Mouse (Mus musculus): ENCODE results near the gene A730061H03Rik.

- no peak for TF ChIP-seq CTCF (IDR thresholded peaks at IDR 0.05; ENCODE audit: borderline replicate concordance, insufficient read depth, low read length)
- peak; percentile 75 for TF ChIP-seq POLR2A (IDR thresholded peaks at IDR 0.05; ENCODE audit: low read depth, low read length)
Observed at GRCm38 (mm10) chr14:55560202-55561073, at the start of gene A730061H03Rik.

All from embryonic fibroblast, embryonic 13.5 days (primary cell).